Mouse (Mus musculus): Measurements from ENCODE around the gene Tgm2.

The Tgm2 gene

DNA sequence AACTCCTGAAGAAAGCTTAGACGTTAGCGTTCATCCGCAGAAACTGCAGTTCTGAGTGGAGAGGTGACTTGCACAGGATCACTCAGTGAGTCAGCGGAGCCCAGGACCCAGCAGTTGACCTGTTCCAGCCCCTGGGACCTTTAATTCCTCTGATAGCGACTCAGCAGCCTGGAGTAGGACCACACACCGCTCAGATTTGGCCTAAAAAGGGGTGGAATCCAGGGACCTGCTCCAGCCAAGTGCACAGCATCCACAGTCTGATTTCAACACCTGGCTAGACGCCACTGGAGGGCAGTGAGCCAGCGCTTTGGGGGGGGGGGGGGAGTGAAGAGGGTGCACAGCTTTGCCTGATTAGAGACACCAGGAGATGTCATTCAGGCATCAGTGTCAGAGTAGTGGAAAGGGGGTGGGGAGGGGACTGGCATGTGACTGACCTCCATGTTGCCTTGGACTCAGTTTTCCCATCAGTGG lies 22.5 kb upstream of the Tgm2 start:
- intact Hi-C loops (cut with DNase I): no loop called here

DNA sequence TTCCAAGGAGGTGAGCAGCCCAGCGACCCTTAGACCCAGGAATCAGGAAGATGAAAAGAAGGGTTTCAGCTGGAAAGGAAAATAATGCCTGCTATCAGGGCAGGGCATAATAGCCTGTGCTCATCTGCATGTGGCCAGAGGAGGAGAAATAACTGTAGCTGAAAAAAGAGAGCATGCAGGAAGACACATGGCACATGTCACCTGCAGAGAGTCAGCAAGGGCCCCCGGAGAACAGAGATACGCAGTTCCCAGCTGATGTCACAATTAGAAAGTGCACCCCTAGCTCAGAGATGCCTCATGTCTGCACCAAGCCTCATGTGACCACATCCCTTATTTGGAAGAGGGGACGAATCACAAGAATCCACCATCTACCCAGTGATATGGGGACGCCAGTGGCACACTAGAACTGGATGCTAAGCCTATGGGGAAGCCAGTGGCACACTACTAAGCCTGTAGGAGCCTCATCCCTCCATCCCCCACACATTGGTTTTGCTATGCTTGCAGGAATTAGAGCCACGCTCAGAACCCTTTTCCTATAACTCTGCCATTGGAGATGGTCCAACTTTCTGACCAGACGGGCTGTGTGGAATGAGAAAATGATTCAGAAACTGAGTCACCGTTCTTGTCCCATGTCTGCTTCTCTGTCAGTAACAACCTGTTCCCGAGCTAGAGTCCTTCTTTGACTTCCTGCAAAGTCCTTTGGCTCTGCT lies 21.4 kb upstream of the Tgm2 start:
- intact Hi-C loops (cut with DNase I): no loop called here

DNA sequence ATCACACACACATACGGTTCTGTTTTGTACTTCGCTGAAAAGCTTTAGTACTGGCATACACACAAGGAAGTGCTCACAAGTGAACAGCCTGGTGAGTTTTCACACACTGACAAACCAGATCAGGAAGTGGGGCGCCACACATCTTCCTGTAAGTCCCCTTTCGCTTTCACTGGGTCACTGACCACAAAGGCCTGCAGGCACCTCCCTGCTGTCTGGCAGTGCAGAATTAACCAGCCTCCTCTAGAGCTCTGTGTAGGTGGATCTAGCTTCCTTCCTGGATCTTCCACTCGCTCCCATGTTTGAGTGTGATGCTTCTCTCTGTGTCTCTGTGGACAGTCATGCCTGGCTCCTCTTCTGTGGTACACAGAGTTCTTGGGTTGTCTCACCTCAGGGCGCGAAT lies 20.4 kb upstream of the Tgm2 start:
- intact Hi-C loops (cut with DNase I): no loop called here

DNA sequence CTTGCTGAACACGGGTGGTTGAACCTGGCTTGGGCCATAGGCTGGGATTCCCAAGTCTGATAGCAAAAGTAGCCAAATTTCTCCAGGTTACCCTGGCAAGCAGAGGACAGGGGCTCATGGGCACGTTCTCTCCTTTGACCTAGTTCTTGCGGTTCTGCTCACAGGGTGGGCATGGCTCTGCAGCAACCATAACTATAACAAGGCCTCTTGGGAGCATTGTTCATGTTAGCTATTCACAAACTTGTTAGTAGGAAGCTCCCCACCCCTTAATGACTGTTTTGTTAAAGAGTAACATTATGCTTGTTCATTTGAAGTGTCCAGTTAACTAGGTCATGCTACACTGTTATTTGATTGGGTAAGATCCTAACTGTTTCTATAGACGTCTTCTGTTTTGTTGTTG lies 19.5 kb upstream of the Tgm2 start:
- intact Hi-C loops (cut with DNase I): no loop called here

DNA sequence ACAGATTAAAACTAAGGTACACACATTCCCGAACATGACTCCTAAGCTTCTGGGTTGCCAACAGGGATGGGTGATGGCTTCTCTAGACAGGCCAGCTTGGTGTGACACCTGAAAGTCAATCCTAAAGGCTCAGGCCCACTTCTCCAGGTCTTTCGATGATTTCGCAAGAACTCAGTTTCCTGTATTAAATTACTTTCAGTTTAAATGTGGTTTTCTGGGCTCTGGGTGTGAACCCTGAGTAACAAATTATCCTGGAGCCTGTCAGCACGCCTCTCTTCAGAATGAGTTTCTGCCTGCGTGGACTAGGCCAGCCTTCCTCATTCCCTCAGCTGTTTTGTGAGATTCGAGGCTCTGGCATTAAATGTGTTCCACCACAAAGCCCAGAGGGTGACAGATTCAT lies 16.8 kb upstream of the Tgm2 start:
- intact Hi-C loops (cut with DNase I): no loop called here

DNA sequence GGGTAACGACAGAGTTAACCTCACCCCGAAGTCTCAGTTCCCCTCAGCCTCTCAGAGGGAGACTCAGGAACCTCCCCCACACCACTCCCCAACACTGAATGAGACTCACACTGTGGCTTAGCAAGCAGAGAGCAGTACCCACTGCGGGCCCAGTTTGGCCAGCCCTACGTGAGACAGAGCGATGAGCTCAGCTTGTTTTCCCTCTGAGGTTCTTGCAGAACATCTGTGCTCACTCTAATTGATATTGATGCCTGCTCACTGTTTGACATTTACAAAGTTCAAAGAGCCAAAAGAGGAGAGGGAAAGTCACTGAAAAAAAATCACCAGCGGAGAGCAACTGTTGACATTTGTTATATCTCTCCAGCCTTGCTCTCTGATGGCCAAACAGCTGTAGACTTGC lies 15.5 kb upstream of the Tgm2 start:
- intact Hi-C loops (cut with DNase I): no loop called here

DNA sequence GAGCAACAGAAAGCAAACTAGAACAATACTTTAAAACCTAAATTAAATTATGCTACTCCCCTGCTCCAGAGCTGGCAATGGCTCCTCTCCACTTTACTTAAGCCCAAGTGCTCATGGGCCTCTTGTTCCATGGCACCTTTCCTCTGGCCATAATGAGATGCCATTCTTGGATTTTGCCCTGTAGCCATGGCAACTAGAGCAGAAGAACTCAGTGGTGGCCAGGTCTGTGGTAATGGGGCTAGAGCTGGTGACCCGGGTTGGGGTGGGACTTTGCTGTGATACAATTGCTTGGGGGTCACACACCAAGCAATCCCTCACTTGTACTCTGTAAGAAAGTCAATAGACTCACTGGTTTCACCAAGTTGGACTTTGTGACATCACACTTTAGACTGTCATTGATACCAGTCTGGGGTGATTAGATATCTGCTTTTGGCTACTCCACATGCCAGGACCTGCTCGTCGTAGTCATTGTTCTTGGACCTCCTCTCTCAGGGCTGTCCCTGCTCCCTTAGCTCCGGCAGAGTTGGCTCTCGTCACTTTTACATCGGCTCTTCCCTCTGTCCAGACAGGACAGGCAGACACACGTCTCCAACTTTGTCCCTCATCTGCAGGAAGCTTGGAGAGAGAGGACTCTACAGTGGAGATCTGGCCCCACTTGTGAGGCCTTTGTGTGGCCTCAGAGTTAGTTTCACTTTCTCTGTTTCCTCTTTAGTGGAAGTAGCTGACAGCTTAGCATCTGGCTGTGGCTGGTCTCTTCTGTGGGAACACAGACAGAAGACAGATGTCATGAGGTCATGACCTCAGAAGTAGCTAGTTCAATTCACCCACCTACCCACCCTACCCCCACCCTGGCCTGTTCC lies 13.4 kb upstream of the Tgm2 start:
- intact Hi-C loops (cut with DNase I): no loop called here

DNA sequence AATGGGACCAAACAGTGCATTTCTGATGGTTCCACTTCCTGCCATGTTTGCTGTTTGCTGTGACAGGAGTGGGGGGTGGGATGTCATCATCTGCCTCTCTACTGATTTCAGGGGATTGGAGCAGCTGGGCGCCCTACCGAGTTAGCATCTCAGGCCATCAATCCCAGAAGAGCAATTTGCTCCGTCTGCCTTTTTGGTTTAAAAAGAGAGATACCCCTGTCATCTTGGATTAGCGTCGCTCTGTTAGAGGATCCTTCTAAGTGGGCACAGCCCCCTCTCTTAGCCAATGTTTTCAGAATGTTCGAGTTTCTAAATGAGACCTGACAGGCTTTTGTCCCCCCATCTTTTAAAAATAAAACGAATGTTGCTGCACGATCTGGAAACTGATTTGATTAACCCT lies 11.4 kb upstream of the Tgm2 start:
- intact Hi-C loops (cut with DNase I): no loop called here

DNA sequence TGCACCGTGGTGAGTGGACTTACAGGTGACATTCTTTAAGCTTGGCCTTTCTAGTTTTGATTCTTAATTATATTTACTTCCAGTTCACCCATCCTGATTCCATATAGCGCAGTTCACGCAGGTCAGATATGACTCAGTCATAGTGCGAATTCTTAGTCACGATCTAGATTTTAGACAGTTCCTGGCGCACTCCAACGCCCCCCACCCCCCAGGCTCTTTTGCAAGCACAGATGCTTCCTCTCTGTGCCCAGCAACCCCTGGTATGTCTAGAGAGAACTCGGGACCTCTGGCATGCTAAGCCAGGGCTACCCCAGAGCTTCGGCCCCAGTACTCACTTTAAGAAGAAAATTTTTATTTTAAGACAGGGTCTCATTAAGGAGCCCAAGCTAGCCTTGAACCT lies 10.3 kb upstream of the Tgm2 start:
- intact Hi-C loops (cut with DNase I): no loop called here

DNA sequence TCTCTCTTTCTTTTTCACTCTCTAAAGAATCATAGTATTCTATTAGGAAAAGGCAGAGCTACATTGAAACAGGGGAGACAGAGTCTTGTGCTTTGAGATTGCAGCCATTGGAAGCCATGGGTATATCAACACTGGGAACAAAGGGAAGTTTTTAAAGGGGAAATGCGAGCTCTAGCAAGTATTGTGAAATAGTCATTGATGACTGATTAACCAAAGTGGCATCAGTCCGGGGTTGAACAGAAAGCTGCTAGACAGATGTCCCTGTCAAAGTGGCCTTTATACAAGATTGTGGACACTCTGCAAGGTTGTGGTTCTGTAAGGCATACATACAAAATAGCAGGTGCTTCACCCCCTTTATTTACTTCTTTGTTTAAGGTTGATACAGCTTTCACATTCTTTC lies 9.4 kb upstream of the Tgm2 start:
- intact Hi-C loops (cut with DNase I): no loop called here

DNA sequence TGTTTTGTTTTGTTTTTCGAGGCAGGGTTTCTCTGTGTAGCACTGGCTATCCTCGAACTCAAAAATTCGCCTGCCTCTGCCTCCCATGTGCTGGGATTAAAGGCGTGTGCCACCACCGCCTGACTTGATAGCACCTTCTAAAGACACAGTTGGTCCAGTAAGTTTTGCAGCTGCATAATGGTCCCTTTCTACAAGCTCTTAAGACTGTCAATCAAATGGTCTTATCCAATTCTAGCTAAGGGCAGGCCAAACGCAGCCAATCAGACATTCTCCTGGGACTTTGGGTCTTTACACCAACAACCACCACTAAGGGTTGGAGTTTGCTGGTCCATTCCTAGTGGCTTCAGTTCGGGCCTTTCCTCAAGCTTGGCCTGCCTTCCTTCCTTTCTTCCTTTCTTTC lies 8.9 kb upstream of the Tgm2 start:
- intact Hi-C loops (cut with DNase I): no loop called here

DNA sequence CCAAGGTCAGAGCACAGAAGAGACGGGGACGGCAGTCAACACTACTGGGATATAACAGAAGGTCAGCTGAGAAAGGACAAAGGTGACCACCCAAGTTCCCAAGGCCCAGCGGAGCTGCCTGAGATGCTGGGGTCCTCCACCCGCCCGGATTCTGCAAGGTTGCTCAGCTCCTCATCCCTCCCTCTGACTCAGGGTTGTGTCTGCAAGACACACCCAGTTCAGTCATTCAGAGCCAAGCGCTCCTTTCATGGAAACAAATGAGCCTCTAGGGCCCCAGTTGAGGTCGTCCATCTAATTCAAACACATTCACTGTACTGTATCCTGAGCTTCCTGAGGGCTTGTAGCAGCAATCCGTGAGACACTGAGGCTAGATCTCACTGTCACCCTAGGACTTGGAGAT lies 8.4 kb upstream of the Tgm2 start:
- intact Hi-C loops (cut with DNase I): no loop called here

DNA sequence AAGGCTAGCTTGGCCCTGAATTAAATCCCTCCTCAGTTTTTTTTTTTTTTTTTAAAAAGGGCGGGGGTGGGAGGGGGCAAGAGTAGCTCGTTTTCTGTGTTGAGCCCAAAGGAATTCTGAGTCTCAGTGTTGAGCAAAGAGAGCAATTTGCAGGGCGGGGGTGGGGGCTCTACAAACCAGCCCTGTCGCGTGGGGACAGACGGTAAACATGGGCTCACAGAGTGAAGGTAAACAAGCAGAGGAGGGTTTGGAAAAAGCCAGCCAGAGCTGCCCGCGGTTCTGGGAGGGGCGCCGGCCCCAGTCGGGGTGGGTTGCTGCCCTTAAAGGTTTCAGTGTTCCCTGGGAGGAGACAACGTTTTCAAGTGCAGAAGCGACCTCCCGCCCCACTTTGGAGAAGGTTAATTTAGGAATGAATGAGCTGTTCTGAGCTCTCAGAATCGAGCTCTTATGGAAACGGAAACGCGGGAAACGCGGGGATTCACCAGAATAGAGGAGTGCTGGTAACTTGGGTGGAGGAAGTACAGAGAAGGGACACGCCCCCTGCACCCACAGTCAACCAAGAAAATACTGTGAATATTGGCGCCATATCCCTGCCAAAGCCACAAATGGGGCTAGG lies 7.6 kb upstream of the Tgm2 start:
- intact Hi-C loops (cut with DNase I): no loop called here

DNA sequence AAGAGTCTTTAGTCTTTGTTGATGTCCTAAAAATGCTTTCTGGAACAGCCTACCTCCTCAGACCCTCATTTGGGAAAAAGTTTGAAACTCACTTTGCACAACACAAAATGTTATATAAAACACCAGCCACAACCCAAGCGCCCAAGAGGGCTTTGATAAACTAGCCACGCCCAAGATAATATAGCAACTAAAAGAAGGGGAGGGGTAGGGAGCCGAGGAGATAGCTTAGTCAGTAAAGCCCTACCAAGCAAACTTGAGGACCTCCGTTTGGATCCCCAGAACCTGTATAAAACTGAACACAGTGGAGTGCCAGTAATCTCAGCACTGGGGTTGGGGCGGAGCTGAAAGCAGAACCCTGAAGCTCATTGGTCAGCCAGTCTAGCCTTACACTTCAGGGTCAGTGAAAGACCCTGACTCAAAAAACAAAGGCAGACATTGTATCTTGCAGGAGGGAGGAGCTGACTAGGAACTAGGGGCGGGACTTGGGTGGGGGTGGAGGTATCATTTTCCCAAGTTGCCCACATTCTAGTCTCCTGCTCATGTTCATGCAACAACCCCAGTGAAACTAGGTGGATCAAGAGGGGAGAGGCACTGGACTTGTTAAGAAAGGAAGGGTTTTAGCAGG lies 6.6 kb upstream of the Tgm2 start:
- intact Hi-C loops (cut with DNase I): no loop called here

DNA sequence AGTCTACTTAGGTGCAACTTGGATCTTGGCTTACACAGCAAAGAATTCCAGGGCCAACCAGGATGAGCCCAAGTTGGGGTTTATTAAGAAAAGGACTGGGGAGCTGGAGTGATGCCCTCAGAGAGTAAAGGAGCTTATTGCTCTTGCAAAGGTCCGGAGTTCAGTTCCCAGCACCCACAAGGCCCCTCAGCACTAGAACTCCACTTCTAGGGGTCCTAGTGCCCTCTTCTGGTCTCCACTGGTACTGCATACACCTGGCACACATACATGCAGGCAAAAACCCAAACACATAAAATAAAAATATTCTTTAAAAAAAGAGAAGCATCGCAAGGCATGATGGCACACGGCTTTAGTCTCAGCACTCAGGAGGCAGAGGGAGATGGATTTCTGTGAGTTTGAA lies 4.8 kb upstream of the Tgm2 start:
- intact Hi-C loops (cut with DNase I): no loop called here

DNA sequence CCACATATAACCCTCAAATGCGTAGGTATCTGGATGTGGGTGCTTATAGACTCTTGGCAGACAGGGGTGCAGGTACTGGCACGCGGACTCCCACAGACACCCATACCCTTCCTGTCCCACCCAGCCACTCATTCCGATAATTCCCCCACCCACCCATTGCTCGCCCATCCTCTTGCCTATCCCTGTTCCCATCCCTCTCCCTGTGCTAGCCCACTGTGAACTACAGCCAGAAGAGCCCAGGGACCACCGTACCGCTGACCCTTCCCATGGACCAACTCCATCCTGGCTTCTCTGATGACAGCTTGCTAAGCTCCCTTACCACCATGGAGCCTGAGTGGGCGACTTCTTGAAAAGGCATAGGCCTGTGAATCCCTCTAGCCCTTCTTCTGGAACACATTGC lies 735 bp upstream of the Tgm2 start:
- intact Hi-C loops (cut with DNase I): loop anchor here (5.0 kb wide), 3 partner anchors 40 to 85 kb away; no protein-coding TSS in a partner anchor

DNA sequence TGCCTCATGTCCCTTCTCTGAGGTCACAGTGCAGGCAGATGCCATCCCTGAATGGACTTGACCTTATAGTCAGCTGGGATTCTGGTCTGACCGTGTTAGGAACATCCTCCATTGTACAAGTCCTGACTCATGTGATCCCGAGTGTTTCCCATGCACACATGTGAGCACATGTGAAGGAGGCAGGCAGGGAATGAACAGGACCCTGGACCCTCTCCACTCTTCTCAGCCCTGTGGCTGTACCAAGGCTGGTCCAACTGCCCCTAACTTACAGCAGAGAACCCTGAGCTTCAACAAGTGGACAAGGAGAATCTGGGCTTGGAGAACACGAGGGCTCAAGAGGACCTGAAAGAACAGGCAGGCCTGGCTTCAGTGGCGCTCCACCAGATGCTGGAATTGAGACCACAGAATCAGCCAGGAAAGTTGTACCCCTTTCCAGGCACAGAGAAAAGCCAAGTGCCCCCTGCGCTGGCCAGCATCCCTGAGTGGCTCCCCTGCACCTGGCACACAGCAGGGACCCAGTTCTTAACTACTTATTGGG lies 639 bp downstream of the Tgm2 start:
- intact Hi-C loops (cut with DNase I): loop anchor here (5.0 kb wide), 3 partner anchors 38 to 83 kb away; no protein-coding TSS in a partner anchor

DNA sequence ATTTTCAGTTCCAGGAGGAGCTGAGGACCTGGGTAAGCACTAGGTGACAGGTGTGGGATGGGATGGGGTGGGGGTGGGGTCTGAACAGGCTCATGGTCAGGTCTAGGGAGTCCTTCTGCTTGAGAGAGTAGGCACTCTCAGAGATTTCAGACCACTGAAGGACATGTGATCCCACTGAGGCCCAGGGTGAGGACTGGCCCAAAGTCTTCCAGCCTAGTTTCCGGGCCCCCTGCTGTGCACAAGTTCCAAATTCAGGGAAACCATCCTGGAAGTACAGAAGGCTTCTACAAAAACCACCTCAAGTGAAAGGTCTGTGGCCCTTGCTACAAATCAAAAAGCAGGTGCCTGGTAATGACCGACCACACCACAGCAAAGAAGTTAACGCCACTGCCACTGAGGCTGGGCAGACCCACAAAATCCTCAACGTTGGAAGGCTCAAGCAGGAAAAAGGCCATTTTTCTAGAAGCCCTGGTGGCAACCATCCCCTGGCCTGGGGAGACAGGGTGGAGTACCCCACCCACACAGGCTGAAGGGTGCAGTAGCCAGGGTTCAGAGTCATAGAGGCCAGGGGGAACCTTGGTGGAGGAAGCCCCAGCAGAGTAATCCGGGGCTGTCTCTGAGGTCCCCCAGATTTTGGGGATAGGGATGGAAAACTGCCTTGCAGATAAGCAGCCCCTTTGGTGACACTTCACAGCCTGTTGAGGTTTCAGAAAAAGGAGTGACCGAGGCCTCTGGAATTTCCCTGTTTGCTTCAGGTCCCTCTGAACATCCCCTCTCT lies 1.3 kb downstream of the Tgm2 start:
- intact Hi-C loops (cut with DNase I): loop anchor here (5.0 kb wide), 3 partner anchors 38 to 83 kb away; no protein-coding TSS in a partner anchor

DNA sequence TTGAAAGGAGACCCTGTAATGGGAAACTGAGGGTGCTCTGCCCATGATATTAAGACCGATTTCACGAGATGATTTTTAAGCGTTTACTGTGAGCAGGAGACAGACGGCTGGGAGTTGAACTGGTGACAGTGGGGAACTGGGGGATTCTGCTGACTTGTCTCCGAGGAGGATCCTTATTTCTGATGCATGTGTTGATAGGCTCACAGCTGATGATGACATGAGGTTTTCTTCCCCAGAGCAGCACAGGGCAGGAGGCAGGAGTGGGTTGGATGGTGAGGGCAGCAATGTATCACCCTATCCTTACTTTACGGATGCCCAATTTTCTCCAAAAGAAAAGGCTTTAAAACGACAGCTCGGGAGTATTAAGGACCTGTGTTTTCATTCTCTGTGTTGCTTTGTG lies 2.0 kb downstream of the Tgm2 start:
- intact Hi-C loops (cut with DNase I): no loop called here

DNA sequence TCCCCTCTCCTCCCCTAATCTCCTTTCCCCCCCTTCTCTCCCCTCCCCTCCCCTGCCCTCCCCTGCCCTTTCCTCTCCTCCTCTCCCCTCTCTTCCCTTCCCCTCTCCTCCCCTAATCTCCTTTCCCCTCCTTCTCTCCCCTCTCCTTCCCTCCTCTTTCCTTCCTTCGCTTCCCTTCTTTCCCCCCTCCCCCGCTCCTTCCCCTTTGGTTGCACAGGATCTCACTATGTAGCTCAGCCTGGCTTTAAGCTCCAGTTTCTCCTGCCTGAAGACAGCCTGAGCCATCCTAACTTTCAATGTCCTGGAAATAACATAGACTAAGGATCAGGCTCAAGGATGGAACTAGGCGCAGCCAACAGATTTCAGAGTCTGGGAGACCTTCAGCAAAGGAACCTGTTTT lies 2.4 kb downstream of the Tgm2 start:
- intact Hi-C loops (cut with DNase I): no loop called here

DNA sequence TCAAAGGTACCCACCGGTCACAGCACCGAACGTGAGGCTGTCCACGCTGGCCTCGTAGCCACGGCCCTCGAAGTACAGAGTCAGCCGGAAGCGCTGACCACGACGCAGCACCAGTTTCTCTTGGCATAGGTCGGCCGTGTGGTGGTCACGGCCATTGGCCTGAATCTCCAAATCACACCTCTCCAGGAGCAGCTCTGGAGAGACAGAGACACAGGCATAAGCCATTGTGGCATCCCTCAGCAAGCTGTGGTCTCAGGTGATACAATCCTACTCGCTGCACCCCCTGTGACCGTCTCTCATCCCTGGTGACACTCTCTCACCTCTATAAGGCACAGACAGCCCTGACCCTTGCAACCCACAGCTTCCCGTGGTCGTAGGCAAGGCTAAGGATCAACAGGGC lies 3.3 kb downstream of the Tgm2 start:
- intact Hi-C loops (cut with DNase I): no loop called here

Data from adrenal gland (tissue).